In genomic region chr9:92282563-92283171, GRCm38 (mm10) we compare ENCODE assay signal across 20 mouse cellular contexts. TPM values are rescaled to one million over a fixed set of nuclear protein-coding genes. Genes with fewer than 3 reads are reported as not detected.
DNase-seq lines count a peak whose midpoint lies in the region; ATAC-seq lines count a peak whose summit lies in the region.
"Had no signal": no experiment of that assay in that cellular context is flagged by ENCODE, and none has a peak within 500 bp of the region (broad histone marks: within the 10 kb centered on the region; RNA-seq: fewer than 3 reads in every experiment).

No protein-coding gene starts in this region.

- no peak overlapping the region for H3K27ac ChIP-seq in neural tube, embryonic 12.5 days
- H3K27ac ChIP-seq in midbrain, embryonic 14.5 days (replicated peaks; ENCODE audit: low read depth, low read length) = no peak overlapping the region
- H3K27ac ChIP-seq: heart, embryonic 10.5 days; kidney, embryonic 15.5 days; left cerebral cortex, adult 2 months; limb, embryonic 15.5 days; lung, embryonic 15.5 days had no signal

- H3K27me3 ChIP-seq in neural tube, embryonic 12.5 days (replicated peaks) = no peaks in the 10 kb centered on the region
- no peaks in the 10 kb centered on the region for H3K27me3 ChIP-seq in midbrain, embryonic 14.5 days (ENCODE audit: control insufficient read depth, insufficient read depth, low read length)
- H3K27me3 ChIP-seq: kidney, embryonic 15.5 days; limb, embryonic 15.5 days; lung, embryonic 15.5 days had no signal

- H3K4me3 ChIP-seq in neural tube, embryonic 12.5 days = no peak overlapping the region
- H3K4me3 ChIP-seq in midbrain, embryonic 14.5 days (replicated peaks; ENCODE audit: low read depth, low read length) = no peak overlapping the region
- H3K4me3 ChIP-seq: heart, embryonic 10.5 days; kidney, embryonic 15.5 days; left cerebral cortex, adult 2 months; limb, embryonic 15.5 days; lung, embryonic 15.5 days had no signal

- no peak for DNase-seq in neural tube, embryonic 10.5 days (ENCODE audit: extremely low spot score, low spot score)
- DNase-seq in midbrain, embryonic 14.5 days = peak; percentile 40
- DNase-seq in spleen, postnatal 4 days (ENCODE audit: low spot score in 2 of 2) = no peak
- no peak for DNase-seq in cerebellum, adult 11-12 months
- no peak for DNase-seq in spleen, postnatal 36 days (ENCODE audit: low spot score in 2 of 2)
- DNase-seq: cerebellum, adult 9-10 months; gastrocnemius, postnatal 14 days; heart, postnatal 4 days had no signal

- H3K4me2 ChIP-seq in neural tube, embryonic 12.5 days (replicated peaks) = no peak overlapping the region
- H3K4me2 ChIP-seq in midbrain, embryonic 14.5 days (ENCODE audit: low read length) = no peak overlapping the region
- H3K4me2 ChIP-seq: kidney, embryonic 15.5 days; limb, embryonic 15.5 days; lung, embryonic 15.5 days had no signal

- no peak overlapping the region for H3K9ac ChIP-seq in neural tube, embryonic 12.5 days
- H3K9ac ChIP-seq in midbrain, embryonic 14.5 days (replicated peaks; ENCODE audit: low read length) = no peak overlapping the region
- H3K9ac ChIP-seq: kidney, embryonic 15.5 days; limb, embryonic 15.5 days; lung, embryonic 15.5 days had no signal

- H3K4me1 ChIP-seq in neural tube, embryonic 12.5 days = no peaks in the 10 kb centered on the region
- no peaks in the 10 kb centered on the region for H3K4me1 ChIP-seq in midbrain, embryonic 14.5 days (ENCODE audit: control insufficient read depth, insufficient read depth, low read length)
- H3K4me1 ChIP-seq: heart, embryonic 10.5 days; kidney, embryonic 15.5 days; limb, embryonic 15.5 days; lung, embryonic 15.5 days had no signal

- ATAC-seq in neural tube, embryonic 12.5 days (ENCODE audit: low FRiP score, low read depth) = peak; percentile 50; the same call in 1 of the 2 replicates
- ATAC-seq in granulocyte monocyte progenitor cell, adult 5-6 weeks (replicated peaks; ENCODE audit: poor library complexity, severe bottlenecking) = peak; percentile 46; the same call in 1 of the 2 replicates
- 0 out of 2 replicates have a peak, but pooled peaks have one; percentile 17 for ATAC-seq in midbrain, embryonic 14.5 days (ENCODE audit: low FRiP score, low TSS enrichment)
- ATAC-seq: forebrain, embryonic 14.5 days had no signal

- 43% methylated on average over 7 of the region's 7 CpGs for WGBS in neural tube, embryonic 12.5 days
- 43% methylated on average over 7 of the region's 7 CpGs for WGBS in midbrain, embryonic 14.5 days

- no peaks in the 10 kb centered on the region for H3K36me3 ChIP-seq in neural tube, embryonic 12.5 days
- no peaks in the 10 kb centered on the region for H3K36me3 ChIP-seq in midbrain, embryonic 14.5 days (ENCODE audit: control insufficient read depth, insufficient read depth, low read length)
- H3K36me3 ChIP-seq: heart, embryonic 10.5 days; kidney, embryonic 15.5 days; limb, embryonic 15.5 days; lung, embryonic 15.5 days had no signal

- H3K9me3 ChIP-seq in neural tube, embryonic 12.5 days = no peaks in the 10 kb centered on the region
- no peaks in the 10 kb centered on the region for H3K9me3 ChIP-seq in midbrain, embryonic 14.5 days (ENCODE audit: control insufficient read depth, low read length)
- H3K9me3 ChIP-seq: heart, embryonic 10.5 days; kidney, embryonic 15.5 days; limb, embryonic 15.5 days; lung, embryonic 15.5 days had no signal

RNA-seq across cellular contexts. Expression of gene Plscr2, which starts 7.3 kb away (rescaled TPM):
- 0.61 and 0.77 TPM in 2 replicates for polyA plus RNA-seq in neural tube, embryonic 12.5 days (2016; fragmentation: Nextera tagmentation; extraction: Ambion mirVana)
- total RNA-seq in granulocyte monocyte progenitor cell, adult 5-6 weeks (2014; fragmentation: Nextera tagmentation) = not detected in 2 replicates
- not detected in 2 replicates for total RNA-seq in granulocyte monocyte progenitor cell, adult 5-6 weeks (2017)
- polyA plus RNA-seq in midbrain, embryonic 14.5 days (2014; fragmentation: Nextera tagmentation; extraction: Ambion mirVana) = 0.43 TPM in 1 of 2 replicates, not detected in the other

RNA-seq across cellular contexts. Expression of gene 1700057G04Rik, which starts 26.5 kb away (rescaled TPM):
- polyA plus RNA-seq in neural tube, embryonic 12.5 days (2016; fragmentation: Nextera tagmentation; extraction: Ambion mirVana) = not detected in 2 replicates
- not detected in 2 replicates for total RNA-seq in granulocyte monocyte progenitor cell, adult 5-6 weeks (2014; fragmentation: Nextera tagmentation)
- total RNA-seq in granulocyte monocyte progenitor cell, adult 5-6 weeks (2017) = not detected in 2 replicates
- polyA plus RNA-seq in midbrain, embryonic 14.5 days (2014; fragmentation: Nextera tagmentation; extraction: Ambion mirVana) = not detected in 2 replicates
- total RNA-seq: adrenal gland, adult 18-20 months; gastrocnemius, postnatal 14 days; heart, postnatal 4 days; layer of hippocampus, adult 18-20 months; left cerebral cortex, adult 2 months; megakaryocyte-erythroid progenitor cell, adult 5-6 weeks had no signal
- polyA plus RNA-seq: embryonic facial prominence, embryonic 14.5 days; forebrain, embryonic 14.5 days; heart, embryonic 10.5 days; kidney, embryonic 15.5 days; limb, embryonic 15.5 days; lung, embryonic 15.5 days had no signal

RNA-seq across cellular contexts. Expression of gene Plscr1, which starts 33.1 kb away (rescaled TPM):
- polyA plus RNA-seq in neural tube, embryonic 12.5 days (2016; fragmentation: Nextera tagmentation; extraction: Ambion mirVana) = 18.2 and 20.8 TPM in 2 replicates
- total RNA-seq in granulocyte monocyte progenitor cell, adult 5-6 weeks (2014; fragmentation: Nextera tagmentation) = 30.2 and 32.0 TPM in 2 replicates
- total RNA-seq in granulocyte monocyte progenitor cell, adult 5-6 weeks (2017) = 21.6 and 27.5 TPM in 2 replicates
- polyA plus RNA-seq in midbrain, embryonic 14.5 days (2014; fragmentation: Nextera tagmentation; extraction: Ambion mirVana) = 7.8 and 10.0 TPM in 2 replicates
